Mouse (Mus musculus) adrenal gland (tissue): ENCODE measurements around the gene Rftn2.

Experiments
- intact Hi-C: fragments of 180-260 bp; cut with DNase I; formaldehyde crosslinking; loops from one replicate; pipeline ENCODE4 v1.15.1; 2025
- long read RNA-seq, 2 experiments: library from polyadenylated mRNA; unstranded; transcript quantifications; one replicate each; pipeline ENCODE4 v2.0.0; 2020; ENCODE audit warnings: borderline replicate concordance in 1 of 2; ENCODE audit not compliant: insufficient replicate concordance in 1 of 2

Rftn2 gene
- long read RNA-seq, experiment 1, transcript Rftn2-201 (9 exons, 3,677 nt): major isoform, 5 of 13 reads
- long read RNA-seq, experiment 1, partial matches to known transcripts: 4 of 13 reads
- long read RNA-seq, experiment 1, other reads (novel, unspliced or antisense): 4 of 13 reads
- long read RNA-seq, experiment 2, transcript Rftn2-201 (9 exons, 3,677 nt): major isoform, 7 of 14 reads
- long read RNA-seq, experiment 2, partial matches to known transcripts: 6 of 14 reads
- long read RNA-seq, experiment 2, other reads (novel, unspliced or antisense): 1 of 14 reads

GRCm38 (mm10) chr1:55226011-55226857, at the start of gene Rftn2:
Gene Rftn2, minus strand, starts transcription at chr1:55226782.
- intact Hi-C loops: no loop called here

DNA sequence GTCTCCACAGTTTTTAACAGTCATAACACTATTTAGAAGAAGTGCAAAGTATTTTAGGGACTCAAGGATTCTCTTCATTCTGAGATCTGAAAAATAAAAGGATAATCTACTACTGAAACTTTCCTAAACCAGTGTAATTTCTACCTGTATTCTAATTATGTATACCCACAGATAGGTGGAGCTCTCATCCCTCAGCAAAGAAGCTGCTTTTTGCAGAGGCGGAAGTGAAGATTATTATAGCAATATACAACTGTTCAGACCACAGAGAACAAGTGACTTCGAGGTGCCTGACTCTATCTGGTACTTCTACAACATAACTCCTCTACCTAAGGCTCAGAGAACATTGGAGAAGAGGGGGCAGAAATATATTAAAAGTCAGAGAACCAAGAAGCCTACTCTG, 38.9 kb upstream of the Rftn2 start:
- intact Hi-C loops: no loop called here

GRCm38 (mm10) chr1:55264385-55264784, 37.8 kb upstream of the Rftn2 start:
- intact Hi-C loops: no loop called here

DNA sequence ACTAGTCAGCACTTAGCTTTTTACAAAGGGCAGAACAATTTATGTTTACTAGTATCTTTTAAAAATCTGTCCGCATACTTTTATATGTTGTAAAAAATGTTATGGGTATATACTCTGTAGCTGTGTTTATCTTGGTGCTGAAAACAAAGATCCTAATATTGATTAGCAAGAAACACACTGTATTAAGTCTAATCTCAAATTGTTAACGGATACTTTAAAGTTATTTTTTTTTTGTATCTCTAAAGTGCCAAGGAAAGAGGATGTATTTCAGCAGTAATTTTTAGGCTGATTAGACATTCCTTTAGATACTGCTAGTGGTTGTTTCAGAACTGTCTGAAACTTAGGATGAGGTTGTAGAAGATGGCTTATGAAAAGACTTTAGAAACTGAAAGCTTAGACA, 19.8 kb upstream of the Rftn2 start:
- intact Hi-C loops: no loop called here

DNA sequence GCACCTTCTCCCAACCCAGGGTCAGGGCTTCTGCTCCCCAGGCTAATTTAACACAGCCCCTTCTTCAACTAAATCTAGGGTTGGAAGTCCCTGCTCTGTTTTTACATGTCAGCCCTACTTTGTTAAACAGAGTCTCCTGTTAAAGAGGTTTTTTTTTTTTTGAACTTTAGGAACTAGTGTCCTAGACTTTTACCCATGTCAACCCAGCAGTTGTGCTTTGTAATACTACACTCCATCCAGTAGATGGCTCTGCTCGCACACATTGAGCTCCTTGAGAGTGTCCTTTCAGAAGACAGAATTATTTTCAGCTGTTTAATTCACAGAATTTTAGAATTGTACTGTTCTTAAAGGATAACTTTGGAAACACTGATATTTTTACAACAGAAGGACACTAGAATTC, 12.7 kb upstream of the Rftn2 start:
- intact Hi-C loops: loop anchor here (5.0 to 10.0 kb wide), 2 partner anchors 47 to 496 kb away; no protein-coding TSS in a partner anchor

- intact Hi-C loops: loop anchor here (1.0 to 10.0 kb wide), 3 partner anchors 46 to 496 kb away; no protein-coding TSS in a partner anchor
These were observed 11.9 kb upstream of the Rftn2 start for GRCm38 (mm10) chr1:55238496-55238895.

GRCm38 (mm10) chr1:55237643-55238161, 11.1 kb upstream of the Rftn2 start:
- intact Hi-C loops: loop anchor here (1.0 to 10.0 kb wide), 3 partner anchors 45 to 497 kb away; no protein-coding TSS in a partner anchor

DNA sequence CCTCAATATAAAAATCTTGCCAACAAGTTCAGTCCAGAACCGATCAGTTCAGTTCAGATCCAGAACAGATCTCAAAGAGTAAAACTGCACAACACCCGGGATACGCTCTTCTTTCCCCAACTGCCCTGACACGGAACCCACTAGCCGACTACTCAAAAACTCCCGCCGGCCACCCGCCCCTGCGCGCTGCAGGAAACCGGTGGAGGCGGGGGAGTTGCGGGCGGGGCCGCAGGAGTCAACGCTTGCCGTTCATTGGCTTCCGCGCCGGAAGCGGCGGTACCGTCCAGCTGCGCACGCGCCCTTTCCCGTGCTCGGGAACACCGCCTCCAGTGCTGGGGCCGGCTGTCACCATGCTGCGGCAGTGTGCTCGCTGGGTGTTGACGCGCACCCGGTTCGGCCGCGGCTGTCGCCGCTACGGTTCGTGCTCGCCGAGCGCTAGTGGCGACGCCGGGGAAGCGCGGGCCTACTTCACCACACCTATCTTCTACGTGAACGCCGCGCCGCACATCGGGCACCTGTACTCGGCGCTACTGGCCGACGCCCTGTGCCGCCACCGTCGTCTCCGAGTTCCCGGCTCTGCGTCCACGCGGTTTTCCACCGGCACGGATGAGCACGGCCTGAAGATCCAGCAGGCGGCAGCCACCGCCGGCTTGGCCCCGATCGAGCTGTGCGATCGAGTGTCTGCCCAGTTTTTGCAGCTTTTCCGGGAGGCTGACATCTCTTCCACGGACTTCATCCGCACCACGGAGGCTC, 10.5 kb upstream of the Rftn2 start, which contains the start of gene Mars2:
Mars2 (plus strand) TSS at position 288 of the 753 bp plus-strand sequence.
- intact Hi-C loops: loop anchor here (5.0 to 10.0 kb wide), 2 partner anchors 45 to 498 kb away; no protein-coding TSS in a partner anchor

GRCm38 (mm10) chr1:55236487-55236886, 9.9 kb upstream of the Rftn2 start:
- intact Hi-C loops: loop anchor here (5.0 to 10.0 kb wide), 2 partner anchors 44 to 498 kb away; no protein-coding TSS in a partner anchor

GRCm38 (mm10) chr1:55234910-55235520, 8.4 kb upstream of the Rftn2 start:
- intact Hi-C loops: loop anchor here (5.0 to 10.0 kb wide), 2 partner anchors 43 to 500 kb away; no protein-coding TSS in a partner anchor

DNA sequence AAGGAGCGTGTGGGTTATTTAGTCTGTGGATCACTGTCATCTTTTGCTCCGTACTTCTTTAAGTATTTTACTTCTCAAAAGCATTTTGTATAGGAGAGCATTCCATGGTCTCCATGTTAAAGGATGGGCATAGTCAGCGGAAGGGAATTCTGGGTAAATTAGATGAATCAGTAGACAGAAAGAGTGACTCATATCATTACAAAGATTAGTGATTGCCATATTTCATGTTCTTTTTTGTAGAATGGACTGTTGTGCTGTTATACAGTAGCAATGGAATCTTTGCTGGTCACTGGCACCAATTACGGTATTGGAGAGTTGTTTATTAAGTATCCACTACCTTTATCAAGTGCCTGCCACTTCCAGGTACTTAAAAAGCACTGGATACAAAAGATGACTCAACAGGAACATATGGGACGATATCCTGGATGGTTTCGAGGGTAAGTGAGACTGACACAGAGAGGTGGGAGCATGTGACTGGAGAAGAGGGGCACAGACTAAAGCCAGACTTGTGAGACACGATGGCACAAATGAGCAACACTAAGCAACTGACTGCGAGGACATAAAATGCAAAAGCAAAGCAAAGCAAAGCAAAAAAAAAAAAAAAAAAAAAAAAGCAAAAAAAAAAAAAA, 1.8 kb upstream of the Rftn2 start:
- intact Hi-C loops: no loop called here

DNA sequence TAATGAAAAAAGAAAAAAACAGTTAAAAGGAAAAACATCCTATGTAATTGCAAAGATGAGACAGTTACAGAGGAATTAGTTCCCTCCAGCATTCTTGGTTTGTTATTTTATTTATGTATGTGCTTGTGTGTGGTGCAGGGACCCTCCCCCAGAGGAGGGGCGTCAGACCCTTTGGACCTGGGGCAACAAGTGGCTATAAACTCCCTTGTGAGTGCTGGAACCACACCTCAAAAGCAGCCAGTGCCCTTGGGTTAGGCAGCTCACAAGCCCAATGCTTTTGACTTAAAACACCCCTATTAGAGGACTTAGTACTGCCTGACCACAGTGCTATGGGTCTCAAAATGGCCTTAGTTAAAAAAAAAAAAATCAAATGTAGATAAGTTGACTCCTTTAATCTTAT, 794 bp upstream of the Rftn2 start:
- intact Hi-C loops: no loop called here

DNA sequence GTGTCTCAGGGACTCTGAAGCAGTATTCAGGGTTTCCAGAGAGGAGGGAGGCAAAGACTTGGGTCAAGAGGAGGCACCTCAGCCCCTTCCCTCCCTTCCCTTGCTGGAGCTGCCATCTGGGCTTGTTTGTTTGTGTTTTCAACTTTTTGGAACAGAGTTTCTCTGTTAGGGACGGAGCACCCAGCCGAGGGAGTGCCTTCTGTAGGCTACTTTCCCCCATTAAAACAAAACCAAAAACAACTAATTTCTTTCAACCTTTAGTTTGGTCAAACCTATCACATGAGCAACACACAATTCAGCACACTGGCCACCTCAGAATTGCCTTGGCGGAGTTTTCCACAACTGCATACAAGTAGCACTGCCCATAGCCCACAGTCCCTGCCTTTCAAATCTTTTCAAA, 1.2 kb downstream of the Rftn2 start:
- intact Hi-C loops: no loop called here

- intact Hi-C loops: no loop called here
These were observed 2.5 kb downstream of the Rftn2 start for GRCm38 (mm10) chr1:55224111-55224510.

GRCm38 (mm10) chr1:55223026-55223425, 3.6 kb downstream of the Rftn2 start:
- intact Hi-C loops: no loop called here

GRCm38 (mm10) chr1:55221352-55221751, 5.2 kb downstream of the Rftn2 start:
- intact Hi-C loops: no loop called here

GRCm38 (mm10) chr1:55217191-55217590, 9.4 kb downstream of the Rftn2 start:
- intact Hi-C loops: no loop called here

GRCm38 (mm10) chr1:55215185-55215813, 11.3 kb downstream of the Rftn2 start:
- intact Hi-C loops: no loop called here

GRCm38 (mm10) chr1:55213936-55214335, 12.6 kb downstream of the Rftn2 start:
- intact Hi-C loops: no loop called here

DNA sequence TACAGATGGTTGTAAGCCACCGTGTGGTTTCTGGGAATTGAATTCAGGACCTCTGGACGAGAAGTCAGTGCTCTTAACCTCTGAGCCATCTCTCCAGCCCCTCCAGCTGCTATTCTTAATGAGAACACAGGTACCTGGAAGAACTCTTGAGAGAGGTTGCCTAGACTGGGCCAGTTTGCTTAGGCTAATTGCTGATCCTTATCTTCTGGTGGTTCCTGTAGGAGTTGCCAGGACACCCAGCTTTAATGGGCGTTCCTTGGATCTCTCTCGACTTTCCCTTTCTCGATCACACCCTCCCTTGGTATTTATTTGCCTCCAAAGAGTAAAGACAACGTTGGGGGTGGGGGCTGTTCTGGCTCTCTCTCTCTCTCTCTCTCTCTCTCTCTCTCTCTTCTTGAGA, 13.1 kb downstream of the Rftn2 start:
- intact Hi-C loops: no loop called here
